Mouse (Mus musculus): ENCODE data around the gene Adgrg1. TPM values are rescaled to one million over a fixed set of nuclear protein-coding genes. Genes with fewer than 3 reads are reported as not detected.

Adgrg1 gene
- polyA plus RNA-seq (2014; fragmentation: Illumina TruSeq; extraction: RNeasy Lipid Tissue Mini Kit (QIAGEN cat#74804); ENCODE audit: low read depth, low replicate concordance): 34.5 TPM

DNA sequence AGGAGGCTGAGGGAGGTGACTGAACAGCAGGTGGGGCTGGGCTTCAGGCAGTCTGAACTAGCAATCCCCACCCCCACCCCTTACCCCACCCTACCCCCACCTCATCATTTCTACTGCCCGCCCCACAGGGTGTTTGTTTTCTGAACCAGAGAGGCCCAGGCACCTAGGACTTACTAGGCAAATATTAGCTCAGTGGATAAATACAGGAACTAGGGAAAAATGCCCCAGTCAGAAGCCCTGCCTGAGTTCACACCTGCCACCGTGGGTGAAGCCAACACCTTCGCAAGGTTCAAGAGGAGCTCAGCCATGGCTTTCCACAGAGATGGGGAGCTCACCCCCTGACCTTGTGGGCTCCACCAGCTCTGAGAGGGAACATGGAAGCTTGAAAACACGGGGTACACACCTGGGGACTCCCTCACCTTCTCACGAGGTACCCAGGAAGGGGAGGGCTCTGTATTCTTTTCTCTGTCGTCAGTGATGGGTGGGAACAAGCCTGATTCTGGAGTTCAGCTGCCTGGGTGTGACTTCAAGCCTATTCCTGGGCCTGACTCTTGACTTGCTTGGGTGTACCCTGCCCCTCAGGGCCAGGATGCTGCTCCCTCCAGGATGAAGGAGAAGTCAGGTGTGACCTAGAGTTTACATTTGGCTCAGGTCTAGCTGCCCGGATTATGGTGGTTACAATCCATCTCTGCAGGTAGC, at the start of gene Adgrg1:
Gene Adgrg1 (plus strand): TSS at position 285 of the 699 bp plus-strand sequence.

DNA sequence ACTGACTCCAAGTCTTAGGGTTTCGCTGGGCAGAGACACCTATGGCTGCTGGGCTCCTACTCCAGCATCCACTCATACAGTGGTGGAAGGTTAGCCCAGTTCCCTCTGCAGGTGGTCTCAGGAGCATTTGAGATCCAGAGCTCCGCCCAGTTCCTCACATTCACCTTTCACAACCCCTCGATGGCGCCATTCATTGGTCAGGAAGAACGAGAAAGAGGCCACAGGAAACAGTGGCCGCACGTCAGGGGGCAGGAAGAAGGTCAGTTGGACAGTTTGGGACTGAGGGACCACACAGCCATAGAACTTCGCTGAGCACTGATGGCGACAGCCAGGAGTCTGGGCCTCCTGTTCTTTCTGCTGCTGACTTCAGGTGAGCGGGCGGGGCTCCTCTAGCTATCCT, 42.9 kb downstream of the Adgrg1 start, which contains the start of gene Adgrg3:
Gene Adgrg3 (plus strand): TSS at position 242 of the 400 bp plus-strand sequence.

DNA sequence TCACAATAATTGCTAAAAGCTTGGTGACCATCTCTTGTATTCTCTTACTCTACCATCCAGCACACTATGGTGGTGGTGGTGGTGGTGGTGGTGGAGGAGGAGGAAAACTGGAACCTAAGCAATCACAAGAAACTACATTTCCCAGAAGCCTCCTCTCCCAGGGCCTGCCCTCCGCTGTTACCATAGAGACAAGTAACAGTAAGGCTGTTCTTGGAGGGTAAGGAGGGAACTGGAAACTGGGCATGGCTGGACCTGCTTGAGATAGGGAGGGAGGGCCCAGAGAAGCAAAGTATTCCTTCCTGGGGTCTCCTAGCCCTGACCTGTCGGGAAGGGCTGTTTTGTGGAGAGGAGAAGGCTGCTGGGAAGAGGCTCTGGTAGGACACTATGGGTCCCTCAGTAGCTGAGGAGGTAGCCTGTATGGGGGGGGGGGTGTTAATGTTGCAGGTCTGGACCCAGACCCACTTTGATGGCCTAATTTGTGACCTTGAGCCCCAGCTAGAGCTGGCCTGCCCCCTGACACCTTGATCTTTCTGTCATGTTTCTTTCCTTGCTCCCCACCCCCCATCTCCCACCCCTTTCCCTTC, 80.5 kb downstream of the Adgrg1 start, which contains the start of gene Drc7:
Gene Drc7 (plus strand): TSS at position 177 of the 584 bp plus-strand sequence.

Other genes starting within 250 kb of the Adgrg1 start
- 0.21 TPM for gene Ccl22, start 229.2 kb upstream of the Adgrg1 start, polyA plus RNA-seq (2014; fragmentation: Illumina TruSeq; extraction: RNeasy Lipid Tissue Mini Kit (QIAGEN cat#74804); ENCODE audit: low read depth, low replicate concordance)
- gene Cx3cl1, start 202.7 kb upstream of the Adgrg1 start, polyA plus RNA-seq (2014; fragmentation: Illumina TruSeq; extraction: RNeasy Lipid Tissue Mini Kit (QIAGEN cat#74804); ENCODE audit: low read depth, low replicate concordance): 7.1 TPM
- gene Ccl17, start 164.3 kb upstream of the Adgrg1 start, polyA plus RNA-seq (2014; fragmentation: Illumina TruSeq; extraction: RNeasy Lipid Tissue Mini Kit (QIAGEN cat#74804); ENCODE audit: low read depth, low replicate concordance): not detected
- 569 TPM for gene Coq9, start 136.4 kb upstream of the Adgrg1 start, polyA plus RNA-seq (2014; fragmentation: Illumina TruSeq; extraction: RNeasy Lipid Tissue Mini Kit (QIAGEN cat#74804); ENCODE audit: low read depth, low replicate concordance)
- gene Ciapin1, start 136.4 kb upstream of the Adgrg1 start, polyA plus RNA-seq (2014; fragmentation: Illumina TruSeq; extraction: RNeasy Lipid Tissue Mini Kit (QIAGEN cat#74804); ENCODE audit: low read depth, low replicate concordance): 68.4 TPM
- 82.7 TPM for gene Polr2c, start 117.3 kb upstream of the Adgrg1 start, polyA plus RNA-seq (2014; fragmentation: Illumina TruSeq; extraction: RNeasy Lipid Tissue Mini Kit (QIAGEN cat#74804); ENCODE audit: low read depth, low replicate concordance)
- gene Dok4, start 98.4 kb upstream of the Adgrg1 start, polyA plus RNA-seq (2014; fragmentation: Illumina TruSeq; extraction: RNeasy Lipid Tissue Mini Kit (QIAGEN cat#74804); ENCODE audit: low read depth, low replicate concordance): 17.0 TPM
- 5.2 TPM for gene Ccdc102a, start 56.7 kb upstream of the Adgrg1 start, polyA plus RNA-seq (2014; fragmentation: Illumina TruSeq; extraction: RNeasy Lipid Tissue Mini Kit (QIAGEN cat#74804); ENCODE audit: low read depth, low replicate concordance)
- 0.16 TPM for gene Adgrg5, start 51.1 kb upstream of the Adgrg1 start, polyA plus RNA-seq (2014; fragmentation: Illumina TruSeq; extraction: RNeasy Lipid Tissue Mini Kit (QIAGEN cat#74804); ENCODE audit: low read depth, low replicate concordance)
- gene Adgrg3, start 42.9 kb downstream of the Adgrg1 start, polyA plus RNA-seq (2014; fragmentation: Illumina TruSeq; extraction: RNeasy Lipid Tissue Mini Kit (QIAGEN cat#74804); ENCODE audit: low read depth, low replicate concordance): 2.5 TPM
- not detected for gene Drc7, start 80.4 kb downstream of the Adgrg1 start, polyA plus RNA-seq (2014; fragmentation: Illumina TruSeq; extraction: RNeasy Lipid Tissue Mini Kit (QIAGEN cat#74804); ENCODE audit: low read depth, low replicate concordance)
- 5.9 TPM for gene Katnb1, start 106.4 kb downstream of the Adgrg1 start, polyA plus RNA-seq (2014; fragmentation: Illumina TruSeq; extraction: RNeasy Lipid Tissue Mini Kit (QIAGEN cat#74804); ENCODE audit: low read depth, low replicate concordance)
- 64.4 TPM for gene Kifc3, start 228.1 kb downstream of the Adgrg1 start, polyA plus RNA-seq (2014; fragmentation: Illumina TruSeq; extraction: RNeasy Lipid Tissue Mini Kit (QIAGEN cat#74804); ENCODE audit: low read depth, low replicate concordance)